Mouse (Mus musculus) heart, embryonic 13.5 days (tissue): ENCODE measurements around the gene Prss16. TPM values are rescaled to one million over a fixed set of nuclear protein-coding genes. Genes with fewer than 3 reads are reported as not detected.

ENCODE experiments used
- ATAC-seq: fragments of 200-750 bp; cut with Nextera tagmentation; 2 replicates; pipeline ENCODE4 v1.8.0; 2017; ENCODE audit warnings: moderate TSS enrichment; ENCODE audit not compliant: insufficient number of reproducible peaks, low FRiP score, low TSS enrichment; ENCODE audit errors: extremely low read depth
- H3K27ac ChIP-seq: fragments of 300-500 bp; sonication (generic); replicated peaks from 2 replicates; pipeline ENCODE4 v1.5.1; 2015; ENCODE audit warnings: moderate library complexity, mild to moderate bottlenecking, inconsistent platforms
- H3K27me3 ChIP-seq: fragments of 300-500 bp; sonication (generic); replicated peaks from 2 replicates; pipeline ENCODE4 v1.6.1; 2015; ENCODE audit warnings: mild to moderate bottlenecking, inconsistent platforms
- H3K36me3 ChIP-seq: fragments of 300-500 bp; sonication (generic); 2 replicates; pipeline ENCODE4 v1.6.1; 2015; ENCODE audit warnings: mild to moderate bottlenecking, inconsistent platforms
- H3K4me1 ChIP-seq: fragments of 300-500 bp; sonication (generic); 2 replicates; pipeline ENCODE4 v1.6.1; 2015; ENCODE audit warnings: inconsistent platforms
- H3K4me2 ChIP-seq: fragments of 300-500 bp; sonication (generic); 2 replicates; pipeline ENCODE4 v1.6.1; 2015; ENCODE audit warnings: inconsistent platforms, mild to moderate bottlenecking, moderate library complexity
- H3K4me3 ChIP-seq: fragments of 300-500 bp; sonication (generic); 2 replicates; pipeline ENCODE4 v1.5.1; 2015; ENCODE audit warnings: moderate library complexity, mild to moderate bottlenecking, inconsistent platforms
- H3K9ac ChIP-seq: fragments of 300-500 bp; sonication (generic); 2 replicates; pipeline ENCODE4 v1.6.1; 2015; ENCODE audit warnings: inconsistent platforms, mild to moderate bottlenecking, moderate library complexity
- H3K9me3 ChIP-seq: fragments of 300-500 bp; sonication (generic); 2 replicates; pipeline ENCODE4 v1.6.1; 2016; ENCODE audit warnings: inconsistent platforms
- WGBS: fragments of 180-500 bp; shearing (Covaris S2); methylation state at CpG from one replicate; pipeline ENCODE4 v1.1.7; 2015; ENCODE audit warnings: mixed read lengths; 5-methylcytosine and 5-hydroxymethylcytosine counted together
- polyA plus RNA-seq: library from polyadenylated mRNA; unstranded; fragments of >200 nt; fragmentation: Nextera tagmentation; extraction: Ambion mirVana; gene quantifications from 2 replicates; pipeline ENCODE4 v1.2.1, GENCODE M21; 2015

Gene Prss16
- polyA plus RNA-seq, 1 experiment from 2014 or later, result 3.3 TPM

GRCm38 (mm10) chr13:22019934-22020835 lies 10.6 kb upstream of the Prss16 start:
- H3K9ac ChIP-seq, result peak overlapping the region; percentile 81
- H3K27me3 ChIP-seq, result peaks cover 31% of the 10 kb centered on the region
- 0 out of 2 replicates have a peak, but pooled peaks have one; percentile 49 for ATAC-seq

GRCm38 (mm10) chr13:22015479-22016450 lies 6.2 kb upstream of the Prss16 start:
- no peak for ATAC-seq
- WGBS, result 15% methylated on average over 27 of the region's 27 CpGs
- H3K4me3 ChIP-seq, result peak overlapping the region; percentile 35

More at GRCm38 (mm10) chr13:22019934-22020835, 10.6 kb upstream of the Prss16 start:
- Histone ChIP-seq H3K27ac (no peak overlapping the region), H3K4me2 (peak overlapping the region; percentile 78), H3K4me1 (no peaks in the 10 kb centered on the region), H3K36me3 (no peaks in the 10 kb centered on the region), H3K9me3 (peaks cover 2% of the 10 kb centered on the region; the same call in 1 of the 2 replicates), H3K4me3 (peak overlapping the region; percentile 67)
- under 1% methylated on average over 44 of the region's 44 CpGs for WGBS

GRCm38 (mm10) chr13:22014411-22014845 lies 4.9 kb upstream of the Prss16 start:
- peaks cover 81% of the 10 kb centered on the region for H3K27me3 ChIP-seq
- WGBS, result 12% methylated on average over 17 of the region's 17 CpGs

More at GRCm38 (mm10) chr13:22015479-22016450, 6.2 kb upstream of the Prss16 start:
- no peak overlapping the region for H3K27ac ChIP-seq
- peaks cover 12% of the 10 kb centered on the region for H3K4me1 ChIP-seq
- no peaks in the 10 kb centered on the region for H3K36me3 ChIP-seq
- no peak overlapping the region for H3K9ac ChIP-seq
- H3K27me3 ChIP-seq, result peaks cover 70% of the 10 kb centered on the region
- H3K4me2 ChIP-seq, result peak overlapping the region; percentile 62
- H3K9me3 ChIP-seq, result peaks cover 4% of the 10 kb centered on the region; the same call in 1 of the 2 replicates

GRCm38 (mm10) chr13:22013716-22014115 lies 4.2 kb upstream of the Prss16 start:
- H3K27me3 ChIP-seq, result peaks cover 81% of the 10 kb centered on the region
- H3K4me1 ChIP-seq, result peaks cover 12% of the 10 kb centered on the region
- no peak overlapping the region for H3K9ac ChIP-seq
- no peak for ATAC-seq
- H3K4me3 ChIP-seq, result peak overlapping the region; percentile 24
- no peak overlapping the region for H3K27ac ChIP-seq
- H3K9me3 ChIP-seq, result peaks cover 4% of the 10 kb centered on the region; the same call in 1 of the 2 replicates
- H3K36me3 ChIP-seq, result no peaks in the 10 kb centered on the region
- H3K4me2 ChIP-seq, result peak overlapping the region; percentile 62
- WGBS, result 15% methylated on average over 13 of the region's 13 CpGs

More at GRCm38 (mm10) chr13:22014411-22014845, 4.9 kb upstream of the Prss16 start:
- peak overlapping the region; percentile 35 for H3K4me3 ChIP-seq
- no peak overlapping the region for H3K27ac ChIP-seq
- H3K4me2 ChIP-seq, result peak overlapping the region; percentile 62
- peak overlapping the region; percentile 14; the same call in 1 of the 2 replicates for H3K9ac ChIP-seq
- peaks cover 4% of the 10 kb centered on the region; the same call in 1 of the 2 replicates for H3K9me3 ChIP-seq
- H3K4me1 ChIP-seq, result peaks cover 12% of the 10 kb centered on the region
- ATAC-seq, result no peak
- H3K36me3 ChIP-seq, result no peaks in the 10 kb centered on the region

- Histone ChIP-seq H3K27me3 (peaks cover 95% of the 10 kb centered on the region), H3K9ac (no peak overlapping the region), H3K36me3 (no peaks in the 10 kb centered on the region), H3K4me1 (peaks cover 20% of the 10 kb centered on the region), H3K4me2 (no peak overlapping the region), H3K9me3 (no peaks in the 10 kb centered on the region), H3K4me3 (no peak overlapping the region), H3K27ac (no peak overlapping the region)
- no peak for ATAC-seq
- WGBS, result 73% methylated on average over 3 of the region's 3 CpGs
These were observed 835 bp downstream of the Prss16 start for GRCm38 (mm10) chr13:22008707-22009106.

- H3K27ac ChIP-seq, result no peak overlapping the region
- WGBS, result 51% methylated on average over 7 of the region's 7 CpGs
- no peak overlapping the region for H3K9ac ChIP-seq
- 0 out of 2 replicates have a peak overlapping the region, but pooled peaks have one; percentile 70 for H3K4me3 ChIP-seq
- H3K4me1 ChIP-seq, result peaks cover 19% of the 10 kb centered on the region
- ATAC-seq, result no peak
- H3K36me3 ChIP-seq, result no peaks in the 10 kb centered on the region
- H3K27me3 ChIP-seq, result peaks cover 97% of the 10 kb centered on the region
- no peaks in the 10 kb centered on the region for H3K9me3 ChIP-seq
- no peak overlapping the region for H3K4me2 ChIP-seq
These were observed 1.7 kb downstream of the Prss16 start for GRCm38 (mm10) chr13:22007872-22008271.

- peak overlapping the region; percentile 98 for H3K4me2 ChIP-seq
- no peak for ATAC-seq
- H3K4me3 ChIP-seq, result peak overlapping the region; percentile 70
- H3K36me3 ChIP-seq, result no peaks in the 10 kb centered on the region
- H3K27me3 ChIP-seq, result peaks cover 97% of the 10 kb centered on the region
- H3K9ac ChIP-seq, result peak overlapping the region; percentile 78
- peaks cover 19% of the 10 kb centered on the region for H3K4me1 ChIP-seq
- WGBS, result 2% methylated on average over 18 of the region's 18 CpGs
- no peak overlapping the region for H3K27ac ChIP-seq
- H3K9me3 ChIP-seq, result no peaks in the 10 kb centered on the region
These were observed 2.4 kb downstream of the Prss16 start for GRCm38 (mm10) chr13:22007121-22007510.

GRCm38 (mm10) chr13:22006334-22007120 lies 3.0 kb downstream of the Prss16 start:
- no peak; the same call in 1 of the 2 replicates for ATAC-seq
- 1% methylated on average over 38 of the region's 38 CpGs for WGBS
- H3K4me3 ChIP-seq, result peak overlapping the region; percentile 70
- H3K4me1 ChIP-seq, result peaks cover 19% of the 10 kb centered on the region
- H3K27ac ChIP-seq, result no peak overlapping the region
- H3K9ac ChIP-seq, result peak overlapping the region; percentile 78
- no peaks in the 10 kb centered on the region for H3K36me3 ChIP-seq
- H3K9me3 ChIP-seq, result no peaks in the 10 kb centered on the region
- peaks cover 98% of the 10 kb centered on the region for H3K27me3 ChIP-seq
- peak overlapping the region; percentile 98 for H3K4me2 ChIP-seq

- WGBS, result under 1% methylated on average over 45 of the region's 45 CpGs
- H3K4me2 ChIP-seq, result peak overlapping the region; percentile 98
- ATAC-seq, result peak; percentile 56; the same call in 1 of the 2 replicates
- peaks cover 19% of the 10 kb centered on the region for H3K4me1 ChIP-seq
- H3K9me3 ChIP-seq, result no peaks in the 10 kb centered on the region
- peak overlapping the region; percentile 70 for H3K4me3 ChIP-seq
- no peaks in the 10 kb centered on the region for H3K36me3 ChIP-seq
- H3K27ac ChIP-seq, result no peak overlapping the region
- H3K9ac ChIP-seq, result peak overlapping the region; percentile 78
- H3K27me3 ChIP-seq, result peaks cover 100% of the 10 kb centered on the region
These were observed 3.8 kb downstream of the Prss16 start for GRCm38 (mm10) chr13:22005605-22006333.

GRCm38 (mm10) chr13:22001823-22002222 lies 7.7 kb downstream of the Prss16 start:
- no peak for ATAC-seq
- H3K4me2 ChIP-seq, result peak overlapping the region; percentile 4; the same call in 1 of the 2 replicates
- 29% methylated on average over 5 of the region's 5 CpGs for WGBS
- no peaks in the 10 kb centered on the region for H3K9me3 ChIP-seq
- H3K27me3 ChIP-seq, result peaks cover 100% of the 10 kb centered on the region
- no peak overlapping the region for H3K27ac ChIP-seq
- H3K9ac ChIP-seq, result no peak overlapping the region
- peaks cover 21% of the 10 kb centered on the region for H3K4me1 ChIP-seq
- no peaks in the 10 kb centered on the region for H3K36me3 ChIP-seq
- no peak overlapping the region for H3K4me3 ChIP-seq
